Mouse (Mus musculus) G1E (cell line): Measurements from ENCODE around the gene Man2a1. TPM values are rescaled to one million over a fixed set of nuclear protein-coding genes. Genes with fewer than 3 reads are reported as not detected.

Source experiments
- ATAC-seq: 2 replicates; pipeline ENCODE4 v1.8.0; 2016; ENCODE audit warnings: mild to moderate bottlenecking; ENCODE audit not compliant: insufficient number of reproducible peaks, poor library complexity, low FRiP score, severe bottlenecking; ENCODE audit errors: extremely low read depth
- DNase-seq: peaks from one replicate; pipeline ENCODE4 v3.0.0; 2012; ENCODE audit warnings: low spot score
- H3K27me3 ChIP-seq: 2 replicates; pipeline ENCODE4 v1.6.1; 2012; ENCODE audit warnings: mild to moderate bottlenecking, low read length, inconsistent platforms; ENCODE audit not compliant: insufficient read depth
- H3K36me3 ChIP-seq: replicated peaks from 2 replicates; pipeline ENCODE3; 2012; ENCODE audit warnings: mild to moderate bottlenecking, inconsistent platforms
- H3K4me1 ChIP-seq: 2 replicates; pipeline ENCODE4 v1.6.1; 2012; ENCODE audit warnings: low read depth, low read length, inconsistent platforms, mixed read lengths; ENCODE audit not compliant: insufficient read depth
- H3K4me3 ChIP-seq: 2 replicates; pipeline ENCODE4 v1.5.1; 2012; ENCODE audit warnings: low read depth, mild to moderate bottlenecking, inconsistent platforms, low read length, moderate library complexity, mixed read lengths
- H3K9me3 ChIP-seq: replicated peaks from 2 replicates; pipeline ENCODE4 v1.6.1; 2012; ENCODE audit warnings: inconsistent platforms
- CTCF ChIP-seq: IDR thresholded peaks from 2 replicates; pipeline ENCODE4 v1.5.1; 2012; ENCODE audit warnings: low read depth, low read length, inconsistent platforms, mixed read lengths
- GATA1 ChIP-seq: IDR thresholded peaks from 2 replicates; pipeline ENCODE4 v1.6.1; 2012; ENCODE audit warnings: borderline replicate concordance, low read length, inconsistent platforms, mixed read lengths
- GATA2 ChIP-seq: IDR thresholded peaks from 2 replicates; pipeline ENCODE4 v1.6.1; 2012; ENCODE audit warnings: low read depth, low read length, inconsistent platforms, borderline replicate concordance
- POLR2AphosphoS5 ChIP-seq: IDR thresholded peaks from 2 replicates; pipeline ENCODE4 v1.6.1; 2012; ENCODE audit warnings: low read depth, low read length, inconsistent platforms; ENCODE audit not compliant: insufficient replicate concordance
- TAL1 ChIP-seq: conservative IDR thresholded peaks from 2 replicates; pipeline ENCODE4 v1.6.1; 2012; ENCODE audit warnings: low read depth, low read length, inconsistent platforms, mixed read lengths
- polyA plus RNA-seq: library from polyadenylated mRNA; stranded (reverse); fragments of >175 nt; gene quantifications from 2 replicates; pipeline ENCODE4 v1.2.3, GENCODE M21; 2012
- total RNA-seq, 2 experiments: library from RNA; stranded (forward) in 1 of 2; stranded (reverse) in 1 of 2; fragments of 200-1000 nt in 1 of 2; fragments of >200 nt in 1 of 2; fragmentation: Nextera tagmentation in 1 of 2; gene quantifications; 2 replicates each; pipeline ENCODE4 v1.2.3; 2014 to 2017

The Man2a1 gene
- total RNA-seq (2014; fragmentation: Nextera tagmentation) (not detected in 2 replicates), total RNA-seq (2017) (under 0.01 TPM in 1 of 2 replicates, not detected in the other), polyA plus RNA-seq (not detected in 2 replicates)

DNA sequence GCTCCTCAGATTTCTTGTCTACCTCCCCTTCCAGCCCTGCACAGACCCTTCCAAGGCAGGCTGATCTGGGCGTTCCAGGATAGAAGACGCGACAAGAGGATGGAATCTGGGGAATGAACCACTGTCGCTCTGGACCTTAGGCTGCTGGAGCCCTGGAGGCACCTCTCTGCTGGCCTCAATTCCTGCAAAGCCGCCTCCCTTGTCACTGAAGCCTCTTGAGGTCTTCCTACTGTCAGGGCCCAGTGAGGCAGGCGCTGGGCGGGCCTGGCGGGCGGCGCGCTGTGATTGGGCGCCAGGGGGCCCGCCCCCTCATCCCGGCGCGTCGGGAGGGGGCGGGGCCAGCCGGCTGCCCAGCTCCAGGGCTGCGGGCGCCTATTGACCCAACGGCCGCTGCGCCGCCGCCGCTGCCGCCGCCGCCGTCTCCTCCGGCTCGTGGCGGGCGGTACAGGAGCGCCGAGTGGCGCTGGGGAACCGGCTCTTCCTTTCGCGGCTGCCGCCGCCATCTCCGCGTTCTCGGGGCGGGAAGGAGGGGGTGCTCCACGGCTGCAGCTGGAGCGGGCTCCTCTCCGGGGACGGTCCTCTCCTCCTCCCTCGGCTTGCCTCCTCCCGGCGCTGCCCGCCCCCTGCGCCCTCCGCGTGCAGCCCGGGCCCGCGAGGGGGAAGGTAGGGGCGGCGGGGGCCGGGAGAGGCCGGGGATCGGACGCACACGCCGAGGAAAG is at the start of gene Man2a1:
TSS of gene Man2a1 (plus strand) at position 365 of the 719 bp plus-strand sequence.
- no peak for DNase-seq
- ATAC-seq, result no peak
- Histone ChIP-seq H3K27me3 (no peaks in the 10 kb centered on the region), H3K4me1 (no peaks in the 10 kb centered on the region), H3K36me3 (no peaks in the 10 kb centered on the region), H3K9me3 (peaks cover 53% of the 10 kb centered on the region), H3K4me3 (no peak within 1 kb of the TSS; the same call in 1 of the 2 replicates)
- TF ChIP-seq GATA2 (no peak), TAL1 (no peak), POLR2AphosphoS5 (no peak), CTCF (no peak), GATA1 (no peak)

DNA sequence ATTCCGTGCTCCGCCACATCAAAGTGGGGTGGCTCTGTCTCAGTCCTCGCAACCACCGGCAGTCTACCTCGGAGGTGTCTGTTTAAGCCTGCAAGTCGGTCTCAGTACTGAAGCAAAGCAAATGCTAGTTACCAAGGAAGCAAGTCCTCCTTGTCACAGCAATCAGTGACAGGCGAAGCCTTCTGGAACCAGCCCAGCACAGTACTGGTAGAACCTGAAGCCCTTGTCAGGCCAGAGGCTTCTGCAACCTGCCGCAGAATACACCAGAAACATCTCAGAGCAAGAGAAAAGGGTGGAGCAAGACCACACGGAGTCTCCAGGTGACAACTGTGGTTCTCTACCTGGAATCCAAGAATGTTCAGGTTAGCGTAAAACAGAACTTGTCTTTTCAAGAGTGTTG is 47.2 kb upstream of the Man2a1 start:
- Histone ChIP-seq H3K4me3 (no peak overlapping the region), H3K4me1 (no peaks in the 10 kb centered on the region), H3K9me3 (peaks cover 51% of the 10 kb centered on the region), H3K36me3 (no peaks in the 10 kb centered on the region), H3K27me3 (no peaks in the 10 kb centered on the region)
- no peak for TF ChIP-seq GATA2
- no peak for TF ChIP-seq TAL1
- DNase-seq (no peak), ATAC-seq (no peak)

DNA sequence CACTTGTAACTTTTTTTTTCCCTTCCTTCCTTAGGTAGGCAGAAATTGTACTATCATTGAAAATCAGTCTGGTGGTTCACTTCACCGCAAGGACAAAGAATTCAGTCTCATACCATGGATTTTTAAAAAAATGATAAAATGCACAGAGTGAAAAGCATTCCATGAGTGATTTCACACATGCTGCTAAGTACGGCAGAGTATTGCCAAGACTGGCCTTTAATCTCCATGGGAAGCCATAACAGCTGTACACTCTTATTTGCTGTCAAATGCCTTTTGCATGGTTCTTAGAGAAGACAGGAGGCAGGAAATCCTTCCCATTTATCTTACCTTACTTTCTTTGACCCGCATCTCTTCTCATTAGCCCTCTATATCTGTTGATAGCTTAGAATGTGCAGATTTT is 45.6 kb upstream of the Man2a1 start:
- no peaks in the 10 kb centered on the region for H3K27me3 ChIP-seq
- DNase-seq (no peak), ATAC-seq (no peak)
- no peaks in the 10 kb centered on the region for H3K36me3 ChIP-seq
- peaks cover 53% of the 10 kb centered on the region for H3K9me3 ChIP-seq
- no peak for TF ChIP-seq CTCF
- H3K4me1 ChIP-seq, result no peaks in the 10 kb centered on the region
- no peak overlapping the region for H3K4me3 ChIP-seq

DNA sequence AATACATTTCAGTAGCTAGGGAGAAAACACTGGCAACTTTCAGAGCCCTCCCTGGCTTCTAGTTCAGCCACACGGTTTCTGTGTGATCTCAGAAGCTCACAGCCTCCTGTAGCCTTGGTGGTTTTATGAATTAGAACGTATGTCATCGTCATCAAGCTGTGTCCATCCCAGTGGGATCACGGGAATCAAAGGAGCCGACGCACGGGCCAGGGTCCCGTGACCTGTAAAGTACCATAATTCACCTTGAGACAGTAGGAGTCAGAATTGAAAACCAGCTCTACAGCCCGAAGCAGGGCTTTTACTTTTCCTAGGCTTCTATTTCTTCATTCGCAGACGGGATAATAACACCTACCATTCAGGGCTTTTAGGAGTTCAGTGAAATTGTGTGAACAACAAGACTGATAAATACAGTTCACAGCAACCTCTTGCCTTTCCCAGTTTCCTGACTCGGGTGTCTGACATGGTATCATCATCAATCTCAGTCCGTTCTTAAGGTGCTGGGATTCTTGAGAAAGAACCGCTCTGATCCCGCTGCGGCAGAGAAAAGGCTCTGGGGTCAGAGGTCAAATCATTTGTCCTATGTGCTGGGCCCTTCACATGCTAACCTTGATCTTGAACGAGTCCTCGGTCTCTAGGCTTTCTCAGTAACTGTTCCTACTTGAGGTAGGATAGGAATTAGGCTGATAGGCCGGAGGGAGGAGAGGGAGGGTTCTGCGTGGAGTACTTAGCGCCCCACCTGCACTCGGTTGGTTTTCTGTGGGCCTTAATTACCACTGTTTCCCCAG is 43.7 kb upstream of the Man2a1 start:
- Histone ChIP-seq H3K36me3 (no peaks in the 10 kb centered on the region), H3K4me3 (no peak overlapping the region), H3K9me3 (peaks cover 50% of the 10 kb centered on the region), H3K4me1 (no peaks in the 10 kb centered on the region), H3K27me3 (no peaks in the 10 kb centered on the region)
- ATAC-seq (no peak), DNase-seq (no peak)
- TF ChIP-seq TAL1 (no peak), GATA2 (no peak), POLR2AphosphoS5 (no peak), CTCF (no peak)

DNA sequence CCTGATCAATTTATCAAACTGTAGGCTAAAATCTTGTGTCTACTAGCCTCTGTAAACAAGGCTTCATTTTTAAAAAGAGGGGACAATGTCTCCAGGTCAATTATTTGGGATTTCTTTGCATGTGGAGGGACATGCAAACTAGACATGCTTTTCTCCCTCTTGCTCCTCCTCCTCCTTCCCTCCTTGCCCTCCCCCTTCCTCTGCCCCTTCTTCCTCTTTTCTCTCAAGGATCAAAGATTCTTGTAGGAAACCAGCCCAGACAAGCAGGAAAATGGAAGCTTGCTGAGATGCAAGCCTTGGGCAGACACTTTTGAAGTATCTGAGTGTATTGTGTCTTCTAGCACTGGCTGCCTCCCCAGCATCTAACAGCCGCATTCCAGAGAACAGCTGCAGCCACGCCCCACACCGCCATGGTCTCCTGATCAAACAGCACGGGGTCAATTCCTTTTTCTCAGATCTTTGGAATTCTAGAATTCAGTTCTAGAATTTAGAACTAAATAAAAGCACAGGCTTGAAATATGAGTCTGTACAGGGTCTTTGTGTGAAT is 41.5 kb upstream of the Man2a1 start:
- no peaks in the 10 kb centered on the region for H3K27me3 ChIP-seq
- ATAC-seq (no peak), DNase-seq (no peak)
- no peaks in the 10 kb centered on the region for H3K36me3 ChIP-seq
- H3K4me1 ChIP-seq, result no peaks in the 10 kb centered on the region
- H3K4me3 ChIP-seq, result no peak overlapping the region
- TF ChIP-seq CTCF, result no peak
- no peak for TF ChIP-seq GATA2
- TF ChIP-seq POLR2AphosphoS5, result no peak
- TF ChIP-seq TAL1, result no peak
- no peak for TF ChIP-seq GATA1
- H3K9me3 ChIP-seq, result peaks cover 42% of the 10 kb centered on the region

DNA sequence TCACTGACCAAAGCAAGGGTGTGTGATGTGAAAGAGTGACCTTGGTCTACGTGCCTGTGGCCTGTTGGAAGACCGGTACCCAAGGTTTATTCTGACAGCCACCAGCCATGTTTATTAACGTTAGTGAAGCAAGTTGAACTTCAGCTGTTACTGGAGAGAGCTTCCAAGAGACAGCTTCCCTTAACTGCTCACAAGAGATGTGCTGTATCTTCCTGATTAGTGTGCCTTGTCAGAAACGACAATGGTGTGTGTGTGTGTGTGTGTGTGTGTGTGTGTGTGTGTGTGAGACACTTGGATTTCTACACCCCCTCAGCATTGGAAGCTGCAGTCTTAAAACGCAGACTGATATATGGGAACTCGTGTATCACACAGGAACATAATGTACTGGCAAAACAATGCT is 34.1 kb upstream of the Man2a1 start:
- Histone ChIP-seq H3K9me3 (peaks cover 42% of the 10 kb centered on the region), H3K4me1 (no peaks in the 10 kb centered on the region), H3K4me3 (no peak overlapping the region), H3K27me3 (no peaks in the 10 kb centered on the region), H3K36me3 (no peaks in the 10 kb centered on the region)
- TF ChIP-seq GATA1, result no peak
- TF ChIP-seq CTCF, result no peak
- TF ChIP-seq POLR2AphosphoS5, result no peak
- TF ChIP-seq TAL1, result no peak
- no peak for TF ChIP-seq GATA2
- ATAC-seq, result no peak
- no peak for DNase-seq
